Mouse (Mus musculus): ENCODE measurements around the gene Gm20816. TPM values are rescaled to one million over a fixed set of nuclear protein-coding genes. Genes with fewer than 3 reads are reported as not detected.

Gm20816 gene
- not detected in 2 replicates for polyA plus RNA-seq (2015; fragmentation: Nextera tagmentation; extraction: Ambion mirVana)

DNA sequence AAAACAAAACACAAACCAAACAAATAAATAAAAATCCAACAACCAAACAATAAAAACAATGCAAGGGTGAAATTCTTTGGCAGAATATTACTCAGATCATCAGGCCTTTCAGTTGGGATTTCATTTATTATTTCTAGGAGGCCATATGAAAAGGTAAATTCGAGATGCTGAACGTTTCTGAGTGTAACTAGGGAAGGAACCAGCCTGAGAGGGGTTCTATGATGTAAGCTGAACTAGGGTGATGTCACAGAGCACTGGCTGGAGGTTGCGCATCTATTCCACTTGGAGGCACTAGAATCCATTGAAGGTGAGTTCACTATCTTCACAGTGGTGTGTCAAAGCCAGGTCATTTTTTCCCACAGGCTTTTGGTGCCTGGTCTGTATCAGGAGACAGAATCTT, at the start of gene Gm20816:
TSS of gene Gm20816 (plus strand) at position 301 of the 400 bp plus-strand sequence.

Other genes starting within 250 kb of the Gm20816 start
- not detected in 2 replicates for gene Gm20937, start 243.1 kb upstream of the Gm20816 start, polyA plus RNA-seq (2015; fragmentation: Nextera tagmentation; extraction: Ambion mirVana)

Measured in skeletal muscle tissue, postnatal 0 days (tissue).